Mouse (Mus musculus): ENCODE measurements around the gene Mcm10. TPM values are rescaled to one million over a fixed set of nuclear protein-coding genes. Genes with fewer than 3 reads are reported as not detected.

The Mcm10 gene
- polyA plus RNA-seq, 1 experiment from 2014 or later: 17.4 TPM

GRCm38 (mm10) chr2:5042616-5043475, 30.3 kb upstream of the Mcm10 start:
- Histone ChIP-seq H3K36me3 (ENCODE audit: control insufficient read depth, insufficient read depth) (no peaks in the 10 kb centered on the region), H3K27me3 (ENCODE audit: control insufficient read depth, insufficient read depth, low read length) (no peaks in the 10 kb centered on the region)
- 60% methylated on average over 11 of the region's 11 CpGs for WGBS

GRCm38 (mm10) chr2:5041854-5042253, 29.3 kb upstream of the Mcm10 start:
- Histone ChIP-seq H3K4me2 (ENCODE audit: low read depth, low read length) (no peak overlapping the region), H3K4me1 (ENCODE audit: control insufficient read depth, insufficient read depth, low read length) (no peaks in the 10 kb centered on the region; the same call in 1 of the 2 replicates), H3K9me3 (replicated peaks; ENCODE audit: control insufficient read depth, low read length) (no peaks in the 10 kb centered on the region), H3K4me3 (ENCODE audit: low read length) (no peak overlapping the region), H3K27ac (ENCODE audit: low read length) (no peak overlapping the region), H3K27me3 (ENCODE audit: control insufficient read depth, insufficient read depth, low read length) (no peaks in the 10 kb centered on the region), H3K36me3 (ENCODE audit: control insufficient read depth, insufficient read depth) (no peaks in the 10 kb centered on the region), H3K9ac (ENCODE audit: low read length) (no peak overlapping the region)
- ATAC-seq (replicated peaks; ENCODE audit: extremely low read depth, insufficient read depth, low FRiP score): no peak
- WGBS: 76% methylated on average over 5 of the region's 5 CpGs

More at GRCm38 (mm10) chr2:5042616-5043475, 30.3 kb upstream of the Mcm10 start:
- no peak overlapping the region for H3K4me2 ChIP-seq (ENCODE audit: low read depth, low read length)
- no peak overlapping the region for H3K9ac ChIP-seq (ENCODE audit: low read length)
- no peaks in the 10 kb centered on the region; the same call in 1 of the 2 replicates for H3K4me1 ChIP-seq (ENCODE audit: control insufficient read depth, insufficient read depth, low read length)
- H3K27ac ChIP-seq (ENCODE audit: low read length): no peak overlapping the region
- H3K4me3 ChIP-seq (ENCODE audit: low read length): no peak overlapping the region
- no peak for ATAC-seq (replicated peaks; ENCODE audit: extremely low read depth, insufficient read depth, low FRiP score)
- no peaks in the 10 kb centered on the region for H3K9me3 ChIP-seq (replicated peaks; ENCODE audit: control insufficient read depth, low read length)

GRCm38 (mm10) chr2:5040281-5041161, 27.9 kb upstream of the Mcm10 start:
- Histone ChIP-seq H3K27me3 (ENCODE audit: control insufficient read depth, insufficient read depth, low read length) (no peaks in the 10 kb centered on the region), H3K9me3 (replicated peaks; ENCODE audit: control insufficient read depth, low read length) (no peaks in the 10 kb centered on the region), H3K4me2 (ENCODE audit: low read depth, low read length) (no peak overlapping the region), H3K36me3 (ENCODE audit: control insufficient read depth, insufficient read depth) (no peaks in the 10 kb centered on the region), H3K27ac (ENCODE audit: low read length) (no peak overlapping the region), H3K4me3 (ENCODE audit: low read length) (no peak overlapping the region), H3K4me1 (ENCODE audit: control insufficient read depth, insufficient read depth, low read length) (no peaks in the 10 kb centered on the region; the same call in 1 of the 2 replicates), H3K9ac (ENCODE audit: low read length) (no peak overlapping the region)
- ATAC-seq (replicated peaks; ENCODE audit: extremely low read depth, insufficient read depth, low FRiP score): no peak
- WGBS: 86% methylated on average over 12 of the region's 12 CpGs

- Histone ChIP-seq H3K9me3 (replicated peaks; ENCODE audit: control insufficient read depth, low read length) (no peaks in the 10 kb centered on the region), H3K4me3 (ENCODE audit: low read length) (no peak overlapping the region), H3K27me3 (ENCODE audit: control insufficient read depth, insufficient read depth, low read length) (no peaks in the 10 kb centered on the region), H3K4me2 (ENCODE audit: low read depth, low read length) (no peak overlapping the region), H3K4me1 (ENCODE audit: control insufficient read depth, insufficient read depth, low read length) (no peaks in the 10 kb centered on the region; the same call in 1 of the 2 replicates), H3K27ac (ENCODE audit: low read length) (no peak overlapping the region), H3K36me3 (ENCODE audit: control insufficient read depth, insufficient read depth) (no peaks in the 10 kb centered on the region), H3K9ac (ENCODE audit: low read length) (no peak overlapping the region)
- ATAC-seq (replicated peaks; ENCODE audit: extremely low read depth, insufficient read depth, low FRiP score): no peak
- 71% methylated on average over 13 of the region's 13 CpGs for WGBS
Measured at GRCm38 (mm10) chr2:5039350-5040170, 27.0 kb upstream of the Mcm10 start.

GRCm38 (mm10) chr2:5038320-5038719, 25.7 kb upstream of the Mcm10 start:
- Histone ChIP-seq H3K9ac (ENCODE audit: low read length) (no peak overlapping the region), H3K4me1 (ENCODE audit: control insufficient read depth, insufficient read depth, low read length) (peaks cover 1% of the 10 kb centered on the region; the same call in 1 of the 2 replicates), H3K27ac (ENCODE audit: low read length) (no peak overlapping the region), H3K27me3 (ENCODE audit: control insufficient read depth, insufficient read depth, low read length) (no peaks in the 10 kb centered on the region), H3K9me3 (replicated peaks; ENCODE audit: control insufficient read depth, low read length) (no peaks in the 10 kb centered on the region), H3K36me3 (ENCODE audit: control insufficient read depth, insufficient read depth) (no peaks in the 10 kb centered on the region), H3K4me3 (ENCODE audit: low read length) (no peak overlapping the region), H3K4me2 (ENCODE audit: low read depth, low read length) (no peak overlapping the region)
- no peak for ATAC-seq (replicated peaks; ENCODE audit: extremely low read depth, insufficient read depth, low FRiP score)
- 85% methylated on average over 5 of the region's 5 CpGs for WGBS

GRCm38 (mm10) chr2:5037390-5037789, 24.8 kb upstream of the Mcm10 start:
- H3K4me1 ChIP-seq (ENCODE audit: control insufficient read depth, insufficient read depth, low read length): peaks cover 2% of the 10 kb centered on the region; the same call in 1 of the 2 replicates
- ATAC-seq (replicated peaks; ENCODE audit: extremely low read depth, insufficient read depth, low FRiP score): no peak
- H3K9ac ChIP-seq (ENCODE audit: low read length): no peak overlapping the region
- no peak overlapping the region for H3K4me3 ChIP-seq (ENCODE audit: low read length)
- H3K36me3 ChIP-seq (ENCODE audit: control insufficient read depth, insufficient read depth): no peaks in the 10 kb centered on the region
- no peak overlapping the region for H3K4me2 ChIP-seq (ENCODE audit: low read depth, low read length)
- WGBS: 63% methylated on average over 3 of the region's 3 CpGs
- no peak overlapping the region for H3K27ac ChIP-seq (ENCODE audit: low read length)
- H3K9me3 ChIP-seq (replicated peaks; ENCODE audit: control insufficient read depth, low read length): no peaks in the 10 kb centered on the region
- H3K27me3 ChIP-seq (ENCODE audit: control insufficient read depth, insufficient read depth, low read length): no peaks in the 10 kb centered on the region

GRCm38 (mm10) chr2:5036411-5037076, 24.0 kb upstream of the Mcm10 start:
- Histone ChIP-seq H3K4me3 (ENCODE audit: low read length) (no peak overlapping the region), H3K9ac (ENCODE audit: low read length) (no peak overlapping the region), H3K4me2 (ENCODE audit: low read depth, low read length) (no peak overlapping the region), H3K4me1 (ENCODE audit: control insufficient read depth, insufficient read depth, low read length) (peaks cover 2% of the 10 kb centered on the region; the same call in 1 of the 2 replicates), H3K9me3 (replicated peaks; ENCODE audit: control insufficient read depth, low read length) (no peaks in the 10 kb centered on the region), H3K27ac (ENCODE audit: low read length) (no peak overlapping the region), H3K36me3 (ENCODE audit: control insufficient read depth, insufficient read depth) (no peaks in the 10 kb centered on the region), H3K27me3 (ENCODE audit: control insufficient read depth, insufficient read depth, low read length) (no peaks in the 10 kb centered on the region)
- ATAC-seq (replicated peaks; ENCODE audit: extremely low read depth, insufficient read depth, low FRiP score): no peak
- 82% methylated on average over 10 of the region's 10 CpGs for WGBS

- no peak overlapping the region for H3K9ac ChIP-seq (ENCODE audit: low read length)
- ATAC-seq (replicated peaks; ENCODE audit: extremely low read depth, insufficient read depth, low FRiP score): no peak
- H3K4me2 ChIP-seq (ENCODE audit: low read depth, low read length): no peak overlapping the region
- 84% methylated on average over 9 of the region's 9 CpGs for WGBS
- H3K4me3 ChIP-seq (ENCODE audit: low read length): no peak overlapping the region
- H3K36me3 ChIP-seq (ENCODE audit: control insufficient read depth, insufficient read depth): no peaks in the 10 kb centered on the region; the same call in 1 of the 2 replicates
- H3K27ac ChIP-seq (ENCODE audit: low read length): no peak overlapping the region
- H3K27me3 ChIP-seq (ENCODE audit: control insufficient read depth, insufficient read depth, low read length): no peaks in the 10 kb centered on the region
- H3K9me3 ChIP-seq (replicated peaks; ENCODE audit: control insufficient read depth, low read length): no peaks in the 10 kb centered on the region
- H3K4me1 ChIP-seq (ENCODE audit: control insufficient read depth, insufficient read depth, low read length): peaks cover 2% of the 10 kb centered on the region; the same call in 1 of the 2 replicates
Measured at GRCm38 (mm10) chr2:5035241-5035640, 22.6 kb upstream of the Mcm10 start.

Measured in heart, embryonic 16.5 days (tissue).